Mouse (Mus musculus): Measurements from ENCODE around the gene Runx1. TPM values are rescaled to one million over a fixed set of nuclear protein-coding genes. Genes with fewer than 3 reads are reported as not detected.

Runx1 gene
- total RNA-seq, 4 experiments from 2014 or later: 1.4 to 4.5 (median 3.2) TPM

DNA sequence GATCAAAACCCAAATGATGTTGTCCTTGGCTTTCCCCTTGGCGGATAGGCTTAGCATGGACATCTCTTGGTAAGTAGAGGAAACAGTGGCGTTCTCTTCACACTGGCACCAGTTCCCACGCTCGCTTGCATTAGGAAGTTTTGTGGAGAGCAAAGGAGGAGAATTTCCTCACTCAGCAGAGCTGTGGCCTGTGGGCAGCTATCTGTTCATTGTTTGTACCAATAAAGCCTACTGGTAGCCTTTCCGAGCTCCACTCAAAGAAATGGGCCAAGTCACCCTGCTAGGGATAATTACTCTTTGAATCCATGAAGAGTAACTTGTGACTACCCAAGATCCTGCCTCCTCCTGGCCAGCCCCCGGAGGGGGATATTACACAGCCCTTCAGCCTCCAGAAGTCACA lies 734 bp upstream of the Runx1 start:
- no peak for DNase-seq (ENCODE audit: low spot score in 2 of 2)

DNA sequence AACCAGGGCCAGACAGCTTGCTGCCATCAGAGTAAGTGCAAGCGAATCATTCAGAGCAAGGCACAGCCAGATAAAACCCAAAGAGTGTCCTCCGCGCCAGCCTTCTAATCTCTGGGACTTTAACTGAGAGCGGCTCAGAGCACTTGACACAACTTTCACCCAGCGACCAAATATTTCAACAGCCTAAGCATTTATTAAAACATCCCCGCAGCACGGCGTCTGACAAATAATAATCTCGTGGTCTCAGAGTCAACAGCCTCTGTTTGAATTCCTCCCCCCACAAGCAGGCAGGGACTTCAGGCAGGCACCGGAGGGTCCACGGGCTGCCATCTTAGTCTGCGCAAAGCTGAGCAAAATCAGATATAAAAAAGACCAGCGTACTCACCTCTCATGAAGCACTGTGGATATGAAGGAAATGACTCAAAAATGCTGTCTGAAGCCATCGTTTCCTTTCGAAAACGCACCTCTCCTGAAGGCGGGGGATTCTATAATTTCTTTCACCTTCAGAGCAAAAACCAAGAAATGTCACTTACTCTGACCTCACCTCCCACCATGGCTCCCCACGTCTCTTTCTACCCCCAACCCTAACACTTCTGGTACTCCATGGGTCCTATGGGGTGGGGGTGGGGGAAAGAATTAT lies 625 bp downstream of the Runx1 start:
- no peak for DNase-seq (ENCODE audit: low spot score in 2 of 2)

DNA sequence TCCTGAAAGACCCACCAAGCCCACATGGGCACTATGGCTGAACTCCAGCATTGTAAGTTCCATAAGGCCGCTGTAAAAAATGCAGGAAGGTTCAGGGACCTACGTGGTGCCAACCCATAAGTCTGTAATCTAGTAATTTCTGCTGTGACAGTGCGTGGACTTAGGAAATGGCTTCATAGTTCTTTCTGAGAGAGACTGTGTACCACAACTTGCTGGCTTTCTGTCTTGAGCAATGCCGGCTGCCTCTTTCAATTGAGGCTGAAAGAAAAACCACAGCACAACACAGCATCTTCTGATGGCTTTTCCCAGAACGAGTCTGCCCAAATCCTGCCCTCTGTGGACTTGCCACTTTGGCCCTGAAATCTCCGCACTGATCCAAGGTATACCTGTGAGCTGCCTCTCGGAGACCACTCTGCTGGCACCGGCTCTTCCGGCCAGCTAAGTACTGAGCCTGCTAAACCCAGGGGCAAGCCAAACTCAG lies 1.2 kb downstream of the Runx1 start:
- no peak for DNase-seq (ENCODE audit: low spot score in 2 of 2)

- no peak for DNase-seq (ENCODE audit: low spot score in 2 of 2)
These were observed 1.8 kb downstream of the Runx1 start for GRCm38 (mm10) chr16:92824003-92824722.

DNA sequence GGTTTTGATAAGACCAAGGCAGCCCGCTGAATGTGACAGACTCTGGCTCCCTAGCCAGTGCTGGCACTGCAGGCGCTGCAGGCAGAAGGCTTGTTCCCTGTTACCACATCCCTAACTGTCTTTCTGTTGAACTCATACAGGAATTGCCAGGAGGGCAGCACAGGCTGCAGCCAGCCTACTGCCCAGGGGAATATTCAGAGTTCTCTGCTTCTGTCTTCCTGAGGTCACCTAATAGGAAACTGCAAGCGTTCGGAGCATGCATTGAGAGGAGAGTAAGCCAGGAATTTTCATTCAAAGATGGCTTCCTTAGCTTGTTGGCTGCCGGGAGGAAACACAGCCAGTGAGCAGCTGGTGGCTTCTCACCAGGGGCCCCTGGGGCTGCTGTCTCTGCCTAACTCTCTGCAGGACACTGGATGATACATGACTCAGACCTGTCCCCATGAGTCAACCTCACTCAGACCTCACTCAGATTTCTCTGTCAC lies 2.5 kb downstream of the Runx1 start:
- no peak for DNase-seq (ENCODE audit: low spot score in 2 of 2)

- no peak for DNase-seq (ENCODE audit: low spot score in 2 of 2)
These were observed 3.3 kb downstream of the Runx1 start for GRCm38 (mm10) chr16:92822676-92823075.

DNA sequence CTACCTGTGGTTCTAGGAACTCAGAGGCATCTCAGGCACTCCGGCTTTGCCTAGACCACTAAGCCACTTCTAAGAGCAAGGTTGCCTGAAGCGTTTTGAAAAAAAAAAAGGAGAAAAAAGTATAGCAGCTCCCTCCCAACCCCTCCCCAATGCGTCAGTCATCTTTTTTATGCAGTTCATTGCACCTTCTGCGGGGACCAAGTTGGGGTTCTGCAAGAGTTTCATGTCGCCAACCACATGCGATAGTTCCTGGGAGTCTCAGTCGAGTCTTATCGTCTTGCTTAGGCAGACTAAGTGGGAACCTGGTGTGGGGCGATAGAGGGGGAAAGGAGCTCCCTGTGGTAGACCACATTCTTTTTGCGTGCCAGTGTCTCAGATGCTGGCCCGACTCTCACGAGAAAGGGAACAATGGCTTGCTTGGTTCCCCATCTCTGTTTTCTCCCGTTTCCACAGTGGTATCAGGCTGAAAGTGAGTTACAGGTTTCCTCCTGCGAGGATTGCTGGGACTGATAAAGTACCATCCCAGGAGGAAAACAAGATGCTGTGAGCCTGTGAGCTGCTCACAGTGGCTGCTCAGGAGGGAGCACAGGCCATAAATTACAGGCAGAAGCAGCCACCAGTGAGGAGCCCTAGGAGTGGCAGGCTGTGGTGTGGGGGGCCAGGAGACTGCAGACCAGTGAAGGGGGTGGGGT lies 3.9 kb downstream of the Runx1 start:
- no peak for DNase-seq (ENCODE audit: low spot score in 2 of 2)

GRCm38 (mm10) chr16:92821596-92821937 lies 4.4 kb downstream of the Runx1 start:
- DNase-seq (ENCODE audit: low spot score in 2 of 2): no peak

DNA sequence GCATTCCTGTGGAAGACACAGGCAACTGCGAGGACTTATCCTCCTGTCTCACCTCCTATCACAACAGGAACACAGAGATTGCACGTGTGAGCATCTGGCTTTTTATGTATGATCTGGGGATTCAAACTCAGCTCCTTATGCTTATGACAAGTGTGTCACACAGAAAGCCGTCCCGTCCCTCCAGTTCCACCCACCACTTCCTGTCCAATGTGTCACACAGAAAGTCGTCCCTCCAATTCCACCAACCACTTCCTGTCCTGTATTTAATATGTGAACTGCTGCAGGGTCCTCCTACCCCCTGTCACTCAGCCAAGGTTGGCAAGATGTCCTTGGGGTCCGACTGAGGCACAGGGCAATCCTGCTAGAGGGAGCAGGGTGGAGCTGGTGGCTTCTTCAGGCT lies 5.5 kb downstream of the Runx1 start:
- DNase-seq (ENCODE audit: low spot score in 2 of 2): no peak

DNA sequence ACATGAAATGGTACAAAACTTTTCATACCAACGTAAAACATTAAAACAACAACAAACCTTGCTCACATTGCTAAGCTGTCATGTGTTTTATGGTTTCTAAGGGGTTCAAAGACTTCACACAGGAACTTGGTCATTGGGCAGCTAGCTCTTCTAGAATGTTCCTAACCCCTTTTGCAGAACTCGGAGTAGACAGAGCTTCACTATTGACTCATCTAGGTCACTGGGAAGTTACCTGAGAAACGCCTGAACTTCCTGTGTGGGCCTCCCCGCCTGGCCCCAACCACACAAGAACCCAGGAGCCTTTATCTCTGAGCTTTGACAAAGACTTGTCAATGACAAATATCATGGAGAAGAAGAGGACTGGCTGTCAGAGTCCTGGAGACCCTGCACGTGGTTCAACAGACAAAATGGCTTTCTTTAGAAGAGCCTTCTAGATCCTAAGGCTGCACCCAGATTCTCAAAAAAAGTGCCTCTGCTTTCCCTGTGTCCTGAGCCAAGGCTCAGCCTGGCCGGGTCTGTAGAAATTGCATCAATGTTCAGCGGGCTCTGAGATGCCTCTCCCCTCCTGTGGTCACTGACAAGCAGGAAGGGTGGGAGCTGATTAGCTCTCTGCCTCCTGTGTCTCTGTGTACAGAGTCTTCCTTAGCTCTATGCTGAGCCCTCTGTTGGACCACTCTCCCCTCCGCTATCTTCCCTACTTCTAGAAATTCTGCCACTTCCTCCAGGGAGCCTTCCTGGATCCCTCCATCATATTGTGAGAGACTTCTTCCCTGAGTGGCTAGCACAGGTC lies 7.3 kb downstream of the Runx1 start:
- DNase-seq (ENCODE audit: low spot score in 2 of 2): no peak

GRCm38 (mm10) chr16:92816092-92816491 lies 9.9 kb downstream of the Runx1 start:
- no peak for DNase-seq (ENCODE audit: low spot score in 2 of 2)

- no peak for DNase-seq (ENCODE audit: low spot score in 2 of 2)
These were observed 10.8 kb downstream of the Runx1 start for GRCm38 (mm10) chr16:92815195-92815527.

DNA sequence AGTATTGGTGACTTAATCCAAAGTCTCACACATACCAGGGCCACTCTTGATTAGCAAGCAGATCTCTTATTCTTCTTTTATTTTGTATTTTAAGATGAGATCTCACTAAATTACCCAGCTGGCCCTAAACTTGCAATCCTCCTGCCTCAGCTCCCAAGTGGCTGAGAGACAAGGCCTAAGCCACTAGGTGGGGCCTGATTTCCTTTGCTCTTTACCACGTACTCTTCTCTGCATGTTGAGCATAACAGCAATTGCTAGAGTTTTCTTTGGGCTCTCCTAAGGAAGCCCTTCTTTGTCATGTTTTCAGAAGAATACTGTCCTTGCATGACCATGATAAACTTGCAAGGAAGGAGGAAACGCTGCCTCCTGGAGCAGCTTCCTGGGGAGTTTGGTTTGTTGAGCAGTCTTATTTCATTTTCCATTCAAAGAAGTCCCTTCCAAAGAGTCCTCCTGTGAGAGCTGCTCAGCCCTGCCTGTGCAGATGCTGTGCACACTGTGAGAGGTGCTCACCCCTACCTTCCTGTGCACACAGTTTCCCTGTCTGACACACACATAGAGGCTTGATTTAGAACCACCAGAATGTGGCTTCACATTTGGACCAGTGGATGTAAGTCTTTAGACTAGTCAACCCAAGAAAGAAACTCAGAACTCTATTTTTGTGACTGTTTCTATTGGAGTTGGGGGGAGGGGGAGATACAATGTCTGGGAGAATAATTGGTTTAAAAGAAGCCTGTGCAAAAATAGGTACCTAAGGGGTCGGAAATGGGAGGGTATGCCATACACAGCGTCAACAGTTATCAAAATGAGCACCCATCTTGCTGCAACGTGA lies 11.4 kb downstream of the Runx1 start:
- no peak for DNase-seq (ENCODE audit: low spot score in 2 of 2)

DNA sequence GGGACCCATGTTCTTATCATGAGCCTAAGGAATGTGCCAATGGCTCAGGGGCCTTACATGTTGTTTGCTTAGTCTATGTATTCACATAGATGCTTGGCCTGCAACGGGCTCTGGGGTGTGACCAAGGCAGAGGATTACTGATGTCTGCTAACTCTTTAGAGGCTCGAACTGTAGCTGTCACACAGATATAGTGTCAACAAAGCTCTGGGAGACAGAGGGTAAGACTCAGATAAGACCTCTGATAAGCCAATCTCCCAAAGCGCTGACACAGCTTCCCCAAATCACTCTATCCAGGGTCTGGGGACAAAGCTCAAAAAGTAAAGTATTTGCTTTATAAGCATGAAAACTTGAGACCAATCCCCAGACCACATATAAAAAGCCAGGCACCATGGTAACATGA lies 13.5 kb downstream of the Runx1 start:
- no peak for DNase-seq (ENCODE audit: low spot score in 2 of 2)

DNA sequence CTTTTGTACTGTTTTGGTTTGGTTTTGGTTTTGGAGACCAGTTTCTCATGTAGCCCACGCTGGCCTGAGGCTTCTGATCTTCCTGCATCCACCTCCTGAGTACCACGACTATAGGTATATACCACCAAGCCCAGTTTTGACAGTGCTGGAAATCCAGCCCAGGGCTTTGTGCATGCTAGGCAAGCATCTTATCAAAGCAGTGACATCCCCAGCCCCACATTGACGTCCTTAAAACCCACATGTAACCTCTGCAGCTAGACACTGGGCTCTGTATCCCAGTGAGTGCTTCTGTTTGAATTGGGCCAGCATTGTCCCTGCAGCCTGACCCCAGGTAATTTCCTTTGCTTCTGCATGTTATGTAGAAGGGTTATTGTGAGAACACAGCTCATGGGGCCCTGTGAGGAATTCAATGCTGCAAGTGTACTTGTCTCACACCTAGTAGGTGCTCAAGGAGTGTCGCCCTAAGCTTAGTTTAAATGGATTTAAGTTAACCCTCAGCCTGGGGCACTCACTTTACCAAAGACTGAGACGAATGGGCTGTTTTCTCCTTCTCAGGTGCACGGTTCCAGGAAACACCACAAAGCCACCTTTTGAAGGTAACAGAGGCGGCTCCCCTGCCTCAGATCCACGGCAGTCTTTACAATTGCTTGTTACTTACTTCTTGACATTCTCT lies 15.2 kb downstream of the Runx1 start:
- no peak for DNase-seq (ENCODE audit: low spot score in 2 of 2)

DNA sequence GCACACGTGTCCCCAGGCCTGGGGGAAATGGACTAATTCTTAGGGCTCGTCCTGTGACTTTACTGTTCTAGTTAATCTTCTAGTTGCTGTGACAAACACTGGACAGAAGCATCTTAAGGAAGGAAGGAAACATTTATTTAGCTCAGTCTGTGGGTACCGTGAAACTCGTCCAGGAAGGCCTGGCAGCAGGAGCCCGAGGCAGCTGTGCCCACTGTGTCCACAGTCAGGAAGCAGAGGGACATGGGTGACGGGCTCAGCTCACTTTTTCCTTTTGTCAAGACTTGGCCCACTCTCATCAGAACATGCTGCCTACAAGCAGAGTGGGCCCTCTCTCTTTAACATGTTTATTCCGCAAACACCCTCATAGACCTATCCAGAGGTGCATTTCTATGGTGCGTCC lies 18.2 kb downstream of the Runx1 start:
- DNase-seq (ENCODE audit: low spot score in 2 of 2): no peak

- DNase-seq (ENCODE audit: low spot score in 2 of 2): no peak
These were observed 22.8 kb downstream of the Runx1 start for GRCm38 (mm10) chr16:92803076-92803580.

- DNase-seq (ENCODE audit: low spot score in 2 of 2): no peak
These were observed 24.4 kb downstream of the Runx1 start for GRCm38 (mm10) chr16:92801567-92801966.

DNA sequence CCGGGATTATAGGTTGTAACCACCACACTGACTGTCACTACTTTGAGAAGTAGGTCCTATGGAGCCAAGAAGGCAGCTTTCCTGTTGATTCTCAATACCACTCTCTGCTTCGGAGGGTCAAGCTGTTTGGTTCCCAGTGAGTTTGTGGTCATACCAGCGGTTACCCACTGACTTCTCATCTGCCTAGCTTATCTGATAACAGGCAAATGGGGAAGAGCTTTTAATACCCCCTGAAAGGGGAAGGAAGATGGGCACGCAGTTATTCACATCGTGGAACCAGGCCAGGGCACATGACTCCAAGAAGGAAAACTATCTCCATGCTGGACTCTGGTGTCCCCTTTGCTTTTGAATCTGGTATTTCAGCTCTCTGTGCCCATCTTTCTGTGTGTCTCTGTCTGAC lies 25.1 kb downstream of the Runx1 start:
- DNase-seq (ENCODE audit: low spot score in 2 of 2): no peak

GRCm38 (mm10) chr16:92799940-92800339 lies 26.0 kb downstream of the Runx1 start:
- no peak for DNase-seq (ENCODE audit: low spot score in 2 of 2)
